Mouse (Mus musculus) heart, postnatal 0 days (tissue): Measurements from ENCODE around the gene Tipin.

Source experiments
- CTCF ChIP-seq: IDR thresholded peaks from 2 replicates; pipeline ENCODE4 v1.5.1; 2016; ENCODE audit warnings: antibody characterized with exemption, control low read depth, low read depth
- EP300 ChIP-seq: IDR thresholded peaks from 2 replicates; pipeline ENCODE4 v1.6.1; 2016; ENCODE audit warnings: antibody characterized with exemption, low read depth

- TF ChIP-seq CTCF: no peak
- no peak for TF ChIP-seq EP300
Observed at GRCm38 (mm10) chr9:64234768-64235435, 46.5 kb upstream of the Tipin start, which contains the start of gene Uchl4.
